Mouse (Mus musculus) urinary bladder, adult 18-20 months (tissue): ENCODE results near the gene H2-M11.

Experiments
- DNase-seq, 2 experiments: peaks; one replicate each; pipeline ENCODE4 v3.0.0; 2022; ENCODE audit warnings: low spot score in 2 of 2, mixed read lengths in 2 of 2

H2-M11 gene

GRCm38 (mm10) chr17:36546775-36547174 is at the start of gene H2-M11:
H2-M11 (plus strand) TSS chr17:36547075.
- no peak for DNase-seq

- DNase-seq: no peak
Measured at GRCm38 (mm10) chr17:36500435-36500834, 46.4 kb upstream of the H2-M11 start.

GRCm38 (mm10) chr17:36503910-36504309 is 43.0 kb upstream of the H2-M11 start:
- DNase-seq: no peak
